Mouse (Mus musculus): ENCODE measurements around the gene Dbndd2. TPM values are rescaled to one million over a fixed set of nuclear protein-coding genes. Genes with fewer than 3 reads are reported as not detected.

Dbndd2 gene
- total and polyA plus RNA-seq, 3 experiments, result 5.5 to 22.3 (median 11.7) TPM

- DNase-seq (ENCODE audit: low spot score), result no peak
- Histone ChIP-seq H3K27me3 (ENCODE audit: insufficient read depth, low read length) (no peaks in the 10 kb centered on the region), H3K4me3 (ENCODE audit: low read depth, low read length) (no peak overlapping the region), H3K36me3 (replicated peaks) (peaks cover 97% of the 10 kb centered on the region), H3K4me1 (ENCODE audit: insufficient read depth, low read depth, low read length) (peaks cover 3% of the 10 kb centered on the region; the same call in 1 of the 2 replicates), H3K9me3 (replicated peaks) (peaks cover 8% of the 10 kb centered on the region; the same call in 1 of the 2 replicates)
- ATAC-seq (ENCODE audit: extremely low read depth, insufficient number of reproducible peaks, low FRiP score, poor library complexity, severe bottlenecking), result no peak
- TF ChIP-seq CTCF (IDR thresholded peaks at IDR 0.05; ENCODE audit: low read depth, low read length) (no peak), POLR2AphosphoS5 (IDR thresholded peaks at IDR 0.05; ENCODE audit: insufficient replicate concordance, low read depth, low read length) (no peak), GATA1 (IDR thresholded peaks at IDR 0.05; ENCODE audit: borderline replicate concordance, low read length) (no peak), TAL1 (conservative IDR thresholded peaks at IDR 0.05; ENCODE audit: low read depth, low read length) (no peak), GATA2 (IDR thresholded peaks at IDR 0.05; ENCODE audit: borderline replicate concordance, low read depth, low read length) (no peak)
These were observed 19.9 kb downstream of the Dbndd2 start for GRCm38 (mm10) chr2:164505619-164506347.

GRCm38 (mm10) chr2:164507811-164508210 lies 21.9 kb downstream of the Dbndd2 start:
- Histone ChIP-seq H3K27me3 (ENCODE audit: insufficient read depth, low read length) (no peaks in the 10 kb centered on the region), H3K9me3 (replicated peaks) (peaks cover 8% of the 10 kb centered on the region; the same call in 1 of the 2 replicates), H3K4me3 (ENCODE audit: low read depth, low read length) (no peak overlapping the region), H3K36me3 (replicated peaks) (peaks cover 82% of the 10 kb centered on the region), H3K4me1 (ENCODE audit: insufficient read depth, low read depth, low read length) (peaks cover 5% of the 10 kb centered on the region; the same call in 1 of the 2 replicates)
- TF ChIP-seq GATA1 (IDR thresholded peaks at IDR 0.05; ENCODE audit: borderline replicate concordance, low read length) (no peak), GATA2 (IDR thresholded peaks at IDR 0.05; ENCODE audit: borderline replicate concordance, low read depth, low read length) (no peak), TAL1 (conservative IDR thresholded peaks at IDR 0.05; ENCODE audit: low read depth, low read length) (no peak), CTCF (IDR thresholded peaks at IDR 0.05; ENCODE audit: low read depth, low read length) (no peak)
- ATAC-seq (ENCODE audit: extremely low read depth, insufficient number of reproducible peaks, low FRiP score, poor library complexity, severe bottlenecking) (no peak), DNase-seq (ENCODE audit: low spot score) (no peak)

DNA sequence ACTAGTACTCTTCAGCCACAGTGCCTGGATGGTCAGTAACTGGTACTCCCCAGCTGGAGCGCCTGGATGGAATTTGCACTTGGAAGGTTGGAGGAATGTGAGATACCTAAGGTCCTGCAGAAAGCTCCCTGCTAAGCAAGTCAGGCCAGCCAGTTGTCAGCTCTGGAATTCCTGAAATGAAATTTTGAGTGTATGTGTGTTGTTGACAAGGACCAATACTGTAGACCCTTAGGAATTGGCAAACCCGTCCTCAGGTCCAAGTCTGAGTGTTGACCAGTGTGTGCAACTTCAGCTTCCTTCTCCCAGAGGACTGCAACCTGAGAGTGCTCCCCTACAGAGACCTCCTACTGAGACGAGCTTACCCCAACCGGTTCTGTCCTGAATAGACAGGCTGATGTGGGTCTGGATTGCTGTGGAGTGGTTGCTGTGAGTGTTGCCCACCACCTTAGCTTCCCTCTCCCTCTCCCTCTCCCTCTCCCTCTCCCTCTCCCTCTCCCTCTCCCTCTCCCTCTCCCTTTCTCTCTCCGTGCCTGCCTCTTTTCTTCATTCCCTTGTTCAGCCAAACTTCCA lies 24.8 kb downstream of the Dbndd2 start:
- peaks cover 5% of the 10 kb centered on the region; the same call in 1 of the 2 replicates for H3K4me1 ChIP-seq (ENCODE audit: insufficient read depth, low read depth, low read length)
- TF ChIP-seq CTCF (IDR thresholded peaks at IDR 0.05; ENCODE audit: low read depth, low read length) (no peak), POLR2AphosphoS5 (IDR thresholded peaks at IDR 0.05; ENCODE audit: insufficient replicate concordance, low read depth, low read length) (no peak), GATA2 (IDR thresholded peaks at IDR 0.05; ENCODE audit: borderline replicate concordance, low read depth, low read length) (no peak), GATA1 (IDR thresholded peaks at IDR 0.05; ENCODE audit: borderline replicate concordance, low read length) (no peak), TAL1 (conservative IDR thresholded peaks at IDR 0.05; ENCODE audit: low read depth, low read length) (no peak)
- peaks cover 54% of the 10 kb centered on the region for H3K36me3 ChIP-seq (replicated peaks)
- DNase-seq (ENCODE audit: low spot score) (no peak), ATAC-seq (ENCODE audit: extremely low read depth, insufficient number of reproducible peaks, low FRiP score, poor library complexity, severe bottlenecking) (no peak)
- no peaks in the 10 kb centered on the region for H3K9me3 ChIP-seq (replicated peaks)
- no peak overlapping the region for H3K4me3 ChIP-seq (ENCODE audit: low read depth, low read length)
- peaks cover 8% of the 10 kb centered on the region for H3K27me3 ChIP-seq (ENCODE audit: insufficient read depth, low read length)

DNA sequence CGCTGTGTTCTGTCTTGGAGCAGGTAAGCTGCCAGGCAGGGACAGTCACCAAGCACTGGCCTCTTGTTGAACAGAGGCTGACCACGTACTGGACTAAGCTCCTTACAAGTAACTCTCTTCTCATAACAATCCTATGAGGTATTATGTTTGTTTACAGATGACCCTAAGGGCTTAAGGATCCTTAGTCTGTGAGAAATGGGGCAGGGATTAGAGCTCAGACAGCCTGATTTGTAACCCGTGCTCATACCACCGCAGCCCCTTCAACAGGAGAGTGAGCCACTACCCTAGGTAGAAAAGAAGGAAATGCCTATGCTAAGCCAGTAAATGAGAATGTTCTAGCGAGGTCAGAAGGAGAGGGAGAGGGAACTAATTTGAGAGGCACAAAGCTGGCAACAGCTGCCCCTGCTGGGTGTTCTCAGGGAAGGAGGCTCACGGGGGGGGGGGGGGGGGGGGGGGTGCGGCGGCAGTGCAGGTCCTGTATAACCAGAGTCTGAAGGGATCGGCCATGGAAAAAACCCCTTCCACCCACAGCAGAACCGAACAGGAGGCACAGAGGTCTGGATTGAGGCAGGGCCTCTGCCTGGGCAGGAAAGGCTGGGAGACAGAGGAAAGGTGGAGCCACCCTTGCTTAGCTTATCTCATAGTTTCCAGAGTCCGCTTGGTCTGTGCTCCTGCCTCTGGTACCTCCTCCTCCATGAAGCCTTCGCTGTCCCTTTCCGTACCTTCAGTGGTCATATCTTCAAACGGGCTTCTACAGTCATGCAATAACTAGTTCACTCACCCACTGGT lies 26.4 kb downstream of the Dbndd2 start:
- Histone ChIP-seq H3K27me3 (ENCODE audit: insufficient read depth, low read length) (peaks cover 13% of the 10 kb centered on the region), H3K4me3 (ENCODE audit: low read depth, low read length) (no peak overlapping the region), H3K9me3 (replicated peaks) (no peaks in the 10 kb centered on the region; the same call in 1 of the 2 replicates), H3K4me1 (ENCODE audit: insufficient read depth, low read depth, low read length) (peaks cover 7% of the 10 kb centered on the region; the same call in 1 of the 2 replicates), H3K36me3 (replicated peaks) (peaks cover 37% of the 10 kb centered on the region)
- TF ChIP-seq POLR2AphosphoS5 (IDR thresholded peaks at IDR 0.05; ENCODE audit: insufficient replicate concordance, low read depth, low read length) (no peak), TAL1 (conservative IDR thresholded peaks at IDR 0.05; ENCODE audit: low read depth, low read length) (no peak)
- DNase-seq (ENCODE audit: low spot score) (no peak), ATAC-seq (ENCODE audit: extremely low read depth, insufficient number of reproducible peaks, low FRiP score, poor library complexity, severe bottlenecking) (no peak)

GRCm38 (mm10) chr2:164513389-164513788 lies 27.5 kb downstream of the Dbndd2 start:
- Histone ChIP-seq H3K4me3 (ENCODE audit: low read depth, low read length) (no peak overlapping the region), H3K27me3 (ENCODE audit: insufficient read depth, low read length) (peaks cover 13% of the 10 kb centered on the region), H3K36me3 (replicated peaks) (peaks cover 29% of the 10 kb centered on the region), H3K4me1 (ENCODE audit: insufficient read depth, low read depth, low read length) (peaks cover 7% of the 10 kb centered on the region; the same call in 1 of the 2 replicates), H3K9me3 (replicated peaks) (no peaks in the 10 kb centered on the region; the same call in 1 of the 2 replicates)
- DNase-seq (ENCODE audit: low spot score), result no peak
- no peak for ATAC-seq (ENCODE audit: extremely low read depth, insufficient number of reproducible peaks, low FRiP score, poor library complexity, severe bottlenecking)
- no peak for TF ChIP-seq CTCF (IDR thresholded peaks at IDR 0.05; ENCODE audit: low read depth, low read length)
- TF ChIP-seq POLR2AphosphoS5 (IDR thresholded peaks at IDR 0.05; ENCODE audit: insufficient replicate concordance, low read depth, low read length), result no peak
- no peak for TF ChIP-seq TAL1 (conservative IDR thresholded peaks at IDR 0.05; ENCODE audit: low read depth, low read length)
- no peak for TF ChIP-seq GATA2 (IDR thresholded peaks at IDR 0.05; ENCODE audit: borderline replicate concordance, low read depth, low read length)
- no peak for TF ChIP-seq GATA1 (IDR thresholded peaks at IDR 0.05; ENCODE audit: borderline replicate concordance, low read length)

- H3K27me3 ChIP-seq (ENCODE audit: insufficient read depth, low read length), result peaks cover 17% of the 10 kb centered on the region
- H3K9me3 ChIP-seq (replicated peaks), result no peaks in the 10 kb centered on the region; the same call in 1 of the 2 replicates
- DNase-seq (ENCODE audit: low spot score), result no peak
These were observed 29.0 kb downstream of the Dbndd2 start for GRCm38 (mm10) chr2:164514916-164515315.

More at GRCm38 (mm10) chr2:164514916-164515315, 29.0 kb downstream of the Dbndd2 start:
- no peak for TF ChIP-seq CTCF (IDR thresholded peaks at IDR 0.05; ENCODE audit: low read depth, low read length)
- Histone ChIP-seq H3K4me3 (ENCODE audit: low read depth, low read length) (no peak overlapping the region), H3K36me3 (replicated peaks) (peaks cover 13% of the 10 kb centered on the region), H3K4me1 (ENCODE audit: insufficient read depth, low read depth, low read length) (peaks cover 7% of the 10 kb centered on the region; the same call in 1 of the 2 replicates)
- no peak for ATAC-seq (ENCODE audit: extremely low read depth, insufficient number of reproducible peaks, low FRiP score, poor library complexity, severe bottlenecking)

All from G1E (cell line).